Mouse (Mus musculus) forebrain, embryonic 10.5 days (tissue): ENCODE results near the gene Pou3f1. TPM values are rescaled to one million over a fixed set of nuclear protein-coding genes. Genes with fewer than 3 reads are reported as not detected.

ENCODE experiments used
- DNase-seq: peaks from one replicate; pipeline ENCODE4 v3.0.0-alpha.2; 2017; ENCODE audit warnings: low spot score; ENCODE audit errors: extremely low spot score
- H3K27ac ChIP-seq: fragments of 300-500 bp; sonication (generic); 2 replicates; pipeline ENCODE4 v1.5.1; 2016; ENCODE audit warnings: mild to moderate bottlenecking
- H3K27me3 ChIP-seq: fragments of 300-500 bp; sonication (generic); 2 replicates; pipeline ENCODE4 v1.6.1; 2016; ENCODE audit warnings: mild to moderate bottlenecking; ENCODE audit not compliant: poor library complexity, severe bottlenecking
- H3K36me3 ChIP-seq: fragments of 300-500 bp; sonication (generic); replicated peaks from 2 replicates; pipeline ENCODE4 v1.6.1; 2016; ENCODE audit warnings: mild to moderate bottlenecking, moderate library complexity
- H3K4me1 ChIP-seq: fragments of 300-500 bp; sonication (generic); 2 replicates; pipeline ENCODE4 v1.6.1; 2016
- H3K4me3 ChIP-seq: fragments of 300-500 bp; sonication (generic); 2 replicates; pipeline ENCODE4 v1.5.1; 2016; ENCODE audit warnings: mild to moderate bottlenecking, moderate library complexity
- H3K9me3 ChIP-seq: fragments of 300-500 bp; sonication (generic); 2 replicates; pipeline ENCODE4 v1.6.1; 2016; ENCODE audit warnings: mild to moderate bottlenecking, moderate library complexity
- WGBS: fragments of 180-500 bp; shearing (Covaris S2); methylation state at CpG from one replicate; pipeline ENCODE4 v1.1.7; 2016; 5-methylcytosine and 5-hydroxymethylcytosine counted together
- polyA plus RNA-seq: library from polyadenylated mRNA; unstranded; fragments of >200 nt; fragmentation: Nextera tagmentation; extraction: Ambion mirVana; gene quantifications from 2 replicates; pipeline ENCODE4 v1.2.1, GENCODE M21; 2016

Gene Pou3f1
- 2.7 and 3.0 TPM in 2 replicates for polyA plus RNA-seq

GRCm38 (mm10) chr4:124656518-124656853 lies at the start of gene Pou3f1:
Gene Pou3f1, plus strand, starts transcription at chr4:124656807.
- peaks cover 99% of the 10 kb centered on the region for H3K27me3 ChIP-seq
- peak within 1 kb of the TSS; percentile 63 for H3K4me3 ChIP-seq
- H3K4me1 ChIP-seq = peaks cover 70% of the 10 kb centered on the region
- no peaks in the 10 kb centered on the region for H3K9me3 ChIP-seq
- peak within 1 kb of the TSS; percentile 84 for H3K27ac ChIP-seq
- no peaks in the 10 kb centered on the region for H3K36me3 ChIP-seq
- 1% methylated on average over 15 of the region's 15 CpGs for WGBS
- peak; percentile 43 for DNase-seq

GRCm38 (mm10) chr4:124607166-124607565 lies 49.4 kb upstream of the Pou3f1 start:
- WGBS = 75% methylated on average over 8 of the region's 8 CpGs

GRCm38 (mm10) chr4:124610066-124610465 lies 46.5 kb upstream of the Pou3f1 start:
- 75% methylated on average over 2 of the region's 2 CpGs for WGBS
- Histone ChIP-seq H3K9me3 (no peaks in the 10 kb centered on the region), H3K27me3 (peaks cover 31% of the 10 kb centered on the region), H3K27ac (no peak overlapping the region), H3K4me1 (peaks cover 30% of the 10 kb centered on the region), H3K36me3 (no peaks in the 10 kb centered on the region), H3K4me3 (no peak overlapping the region)
- no peak for DNase-seq

More at GRCm38 (mm10) chr4:124607166-124607565, 49.4 kb upstream of the Pou3f1 start:
- no peak for DNase-seq
- Histone ChIP-seq H3K4me3 (no peak overlapping the region), H3K27me3 (peaks cover 36% of the 10 kb centered on the region), H3K4me1 (peaks cover 19% of the 10 kb centered on the region), H3K36me3 (no peaks in the 10 kb centered on the region), H3K9me3 (no peaks in the 10 kb centered on the region), H3K27ac (peak overlapping the region; percentile 56)

- Histone ChIP-seq H3K4me1 (peaks cover 29% of the 10 kb centered on the region), H3K4me3 (no peak within 1 kb of the TSS), H3K36me3 (no peaks in the 10 kb centered on the region), H3K27me3 (peaks cover 30% of the 10 kb centered on the region), H3K9me3 (no peaks in the 10 kb centered on the region), H3K27ac (no peak within 1 kb of the TSS)
- WGBS = 84% methylated on average over 2 of the region's 2 CpGs
- no peak for DNase-seq
These were observed 45.9 kb upstream of the Pou3f1 start, which contains the start of gene 3100002H09Rik for GRCm38 (mm10) chr4:124610703-124611102. Gene 3100002H09Rik, minus strand, starts transcription at chr4:124610803.

- Histone ChIP-seq H3K27me3 (peaks cover 36% of the 10 kb centered on the region), H3K4me3 (no peak overlapping the region), H3K27ac (no peak overlapping the region), H3K9me3 (no peaks in the 10 kb centered on the region), H3K4me1 (peaks cover 37% of the 10 kb centered on the region), H3K36me3 (no peaks in the 10 kb centered on the region)
- 78% methylated on average over 4 of the region's 4 CpGs for WGBS
- DNase-seq = no peak
These were observed 44.8 kb upstream of the Pou3f1 start for GRCm38 (mm10) chr4:124611768-124612167.

GRCm38 (mm10) chr4:124614189-124614588 lies 42.4 kb upstream of the Pou3f1 start:
- no peak overlapping the region for H3K4me3 ChIP-seq
- H3K36me3 ChIP-seq = no peaks in the 10 kb centered on the region
- peaks cover 48% of the 10 kb centered on the region for H3K4me1 ChIP-seq
- no peak for DNase-seq
- 0% methylated on average over 1 of the region's 1 CpGs for WGBS
- H3K27me3 ChIP-seq = peaks cover 60% of the 10 kb centered on the region
- no peaks in the 10 kb centered on the region for H3K9me3 ChIP-seq
- no peak overlapping the region for H3K27ac ChIP-seq

- H3K27ac ChIP-seq = no peak overlapping the region
- no peak for DNase-seq
- 58% methylated on average over 14 of the region's 14 CpGs for WGBS
These were observed 41.1 kb upstream of the Pou3f1 start for GRCm38 (mm10) chr4:124615406-124615960.

GRCm38 (mm10) chr4:124615986-124616385 lies 40.6 kb upstream of the Pou3f1 start:
- 80% methylated on average over 9 of the region's 9 CpGs for WGBS
- no peak for DNase-seq
- peaks cover 49% of the 10 kb centered on the region for H3K4me1 ChIP-seq
- H3K9me3 ChIP-seq = no peaks in the 10 kb centered on the region
- H3K4me3 ChIP-seq = no peak overlapping the region
- peaks cover 74% of the 10 kb centered on the region for H3K27me3 ChIP-seq
- no peak overlapping the region for H3K27ac ChIP-seq
- no peaks in the 10 kb centered on the region for H3K36me3 ChIP-seq

More at GRCm38 (mm10) chr4:124615406-124615960, 41.1 kb upstream of the Pou3f1 start:
- no peaks in the 10 kb centered on the region for H3K9me3 ChIP-seq
- H3K4me3 ChIP-seq = no peak overlapping the region
- H3K36me3 ChIP-seq = no peaks in the 10 kb centered on the region
- peaks cover 49% of the 10 kb centered on the region for H3K4me1 ChIP-seq
- peaks cover 73% of the 10 kb centered on the region for H3K27me3 ChIP-seq

- H3K27ac ChIP-seq = no peak overlapping the region
- H3K4me3 ChIP-seq = no peak overlapping the region
- no peak for DNase-seq
- no peaks in the 10 kb centered on the region for H3K36me3 ChIP-seq
- peaks cover 76% of the 10 kb centered on the region for H3K27me3 ChIP-seq
- H3K4me1 ChIP-seq = peaks cover 49% of the 10 kb centered on the region
- 36% methylated on average over 1 of the region's 1 CpGs for WGBS
- H3K9me3 ChIP-seq = no peaks in the 10 kb centered on the region
These were observed 40.0 kb upstream of the Pou3f1 start for GRCm38 (mm10) chr4:124616636-124617035.

GRCm38 (mm10) chr4:124618599-124618998 lies 38.0 kb upstream of the Pou3f1 start:
- DNase-seq = no peak
- 11% methylated on average over 16 of the region's 16 CpGs for WGBS
- Histone ChIP-seq H3K27me3 (peaks cover 72% of the 10 kb centered on the region), H3K9me3 (no peaks in the 10 kb centered on the region), H3K4me3 (no peak overlapping the region), H3K4me1 (peaks cover 43% of the 10 kb centered on the region), H3K36me3 (no peaks in the 10 kb centered on the region), H3K27ac (peak overlapping the region; percentile 77)

GRCm38 (mm10) chr4:124621406-124621805 lies 35.2 kb upstream of the Pou3f1 start:
- Histone ChIP-seq H3K4me1 (peaks cover 36% of the 10 kb centered on the region), H3K4me3 (no peak overlapping the region), H3K27me3 (peaks cover 64% of the 10 kb centered on the region), H3K27ac (no peak overlapping the region), H3K36me3 (no peaks in the 10 kb centered on the region), H3K9me3 (no peaks in the 10 kb centered on the region)
- DNase-seq = no peak
- WGBS = 77% methylated on average over 11 of the region's 11 CpGs

- 94% methylated on average over 5 of the region's 5 CpGs for WGBS
- H3K9me3 ChIP-seq = no peaks in the 10 kb centered on the region
- no peak overlapping the region for H3K27ac ChIP-seq
- H3K4me1 ChIP-seq = peaks cover 34% of the 10 kb centered on the region
- H3K4me3 ChIP-seq = no peak overlapping the region
- H3K36me3 ChIP-seq = no peaks in the 10 kb centered on the region
- peaks cover 53% of the 10 kb centered on the region for H3K27me3 ChIP-seq
- no peak for DNase-seq
These were observed 34.0 kb upstream of the Pou3f1 start for GRCm38 (mm10) chr4:124622566-124622965.

GRCm38 (mm10) chr4:124624111-124624581 lies 32.5 kb upstream of the Pou3f1 start:
- peak overlapping the region; percentile 67 for H3K27ac ChIP-seq
- H3K27me3 ChIP-seq = peaks cover 37% of the 10 kb centered on the region
- peaks cover 24% of the 10 kb centered on the region for H3K4me1 ChIP-seq
- H3K36me3 ChIP-seq = no peaks in the 10 kb centered on the region
- no peak for DNase-seq
- H3K4me3 ChIP-seq = no peak overlapping the region
- 32% methylated on average over 7 of the region's 7 CpGs for WGBS
- no peaks in the 10 kb centered on the region for H3K9me3 ChIP-seq
